In genomic region chr3:101448765-101449164, GRCm38 (mm10) we compare ENCODE assay signal across 14 mouse cellular contexts.
DNase-seq lines count a peak whose midpoint lies in the region; ATAC-seq and TF ChIP-seq lines count a peak whose summit lies in the region.
"Had no signal": no experiment of that assay in that cellular context is flagged by ENCODE, and none has a peak within 500 bp of the region (broad histone marks: within the 10 kb centered on the region; RNA-seq: fewer than 3 reads in every experiment).

No protein-coding gene starts in this region.

- peaks cover 55% of the 10 kb centered on the region for H3K36me3 ChIP-seq in limb, embryonic 14.5 days (ENCODE audit: control insufficient read depth, insufficient read depth, low read length)
- H3K36me3 ChIP-seq in limb, embryonic 10.5 days: peaks cover 97% of the 10 kb centered on the region

- no peak overlapping the region for H3K9ac ChIP-seq in limb, embryonic 14.5 days (ENCODE audit: low read depth, low read length, severe bottlenecking)
- H3K9ac ChIP-seq: limb, embryonic 13.5 days had no signal

- no peaks in the 10 kb centered on the region for H3K27me3 ChIP-seq in limb, embryonic 14.5 days (ENCODE audit: control insufficient read depth, insufficient read depth, low read length)
- H3K27me3 ChIP-seq in limb, embryonic 10.5 days (ENCODE audit: low read depth, poor library complexity, severe bottlenecking): no peaks in the 10 kb centered on the region
- H3K27me3 ChIP-seq: limb, embryonic 13.5 days had no signal

- no peak overlapping the region for H3K4me2 ChIP-seq in limb, embryonic 14.5 days (replicated peaks; ENCODE audit: low read depth, low read length, severe bottlenecking)
- H3K4me2 ChIP-seq: limb, embryonic 13.5 days had no signal

- no peak overlapping the region for H3K27ac ChIP-seq in limb, embryonic 14.5 days (replicated peaks; ENCODE audit: low read depth, low read length)
- H3K27ac ChIP-seq in limb, embryonic 10.5 days: no peak overlapping the region
- H3K27ac ChIP-seq in olfactory bulb, adult 2 months (ENCODE audit: insufficient read depth, low read depth, low read length): peak overlapping the region; percentile 96

- no peak for TF ChIP-seq POLR2A in limb, embryonic 14.5 days (IDR thresholded peaks at IDR 0.05; ENCODE audit: borderline replicate concordance, extremely low read depth, insufficient read depth, insufficient read length)
- no peak for TF ChIP-seq POLR2A in olfactory bulb, adult 2 months (IDR thresholded peaks at IDR 0.05; ENCODE audit: insufficient read depth, low read depth, low read length)

- WGBS in limb, embryonic 14.5 days: 48% methylated on average over 3 of the region's 3 CpGs
- WGBS in limb, embryonic 10.5 days: 84% methylated on average over 3 of the region's 3 CpGs
- 34% methylated on average over 3 of the region's 3 CpGs for WGBS in olfactory bulb, adult 2 months

- H3K4me1 ChIP-seq in limb, embryonic 14.5 days (ENCODE audit: control insufficient read depth, insufficient read depth, low read length): no peaks in the 10 kb centered on the region
- H3K4me1 ChIP-seq in limb, embryonic 10.5 days: peaks cover 11% of the 10 kb centered on the region; the same call in 1 of the 2 replicates
- peaks cover 61% of the 10 kb centered on the region for H3K4me1 ChIP-seq in olfactory bulb, adult 2 months (ENCODE audit: control insufficient read depth, insufficient read depth, low read length)

- TF ChIP-seq CTCF in olfactory bulb, adult 2 months (IDR thresholded peaks at IDR 0.05; ENCODE audit: insufficient read depth, low read depth, low read length): no peak

- DNase-seq in limb, embryonic 14.5 days (ENCODE audit: low spot score): peak; percentile 23
- no peak for DNase-seq in limb, embryonic 10.5 days (ENCODE audit: low spot score)
- DNase-seq in brain, embryonic 18.5 days (ENCODE audit: low read depth, low spot score): peak; percentile 37
- peak; percentile 38 to 73 for DNase-seq in layer of hippocampus, postnatal 14 days (ENCODE audit: low spot score in 2 of 2)
- DNase-seq in T-cell, adult 2 months (ENCODE audit: low spot score): no peak
- no peak for DNase-seq in spleen, postnatal 36 days (ENCODE audit: low spot score in 2 of 2)
- DNase-seq: heart, adult 11 months; kidney, adult 8-10 months had no signal

- ATAC-seq in limb, embryonic 14.5 days (ENCODE audit: low FRiP score, low read depth): no peak
- no peak for ATAC-seq in megakaryocyte progenitor cell, adult 5-6 weeks (replicated peaks; ENCODE audit: poor library complexity)
- ATAC-seq: lung, postnatal 0 days had no signal

- H3K9me3 ChIP-seq in limb, embryonic 14.5 days (ENCODE audit: control insufficient read depth, low read length): no peaks in the 10 kb centered on the region
- H3K9me3 ChIP-seq in limb, embryonic 10.5 days (replicated peaks): no peaks in the 10 kb centered on the region
- H3K9me3 ChIP-seq: hindbrain, embryonic 10.5 days; limb, embryonic 13.5 days had no signal

- H3K4me3 ChIP-seq in limb, embryonic 14.5 days (replicated peaks; ENCODE audit: low read length): no peak overlapping the region
- no peak overlapping the region for H3K4me3 ChIP-seq in limb, embryonic 10.5 days
- no peak overlapping the region for H3K4me3 ChIP-seq in olfactory bulb, adult 2 months (ENCODE audit: insufficient read depth, low read depth, low read length)
- H3K4me3 ChIP-seq: erythroblast, embryonic 14.5 days; hindbrain, embryonic 10.5 days; limb, embryonic 13.5 days had no signal

Comparison
In these comparisons a context has a peak if more than half of its experiments do, and no peak if none do; other contexts are left out.
1. DNase-seq: peak in limb, embryonic 14.5 days (single experiment), brain, embryonic 18.5 days (single experiment) and layer of hippocampus, postnatal 14 days (2 of 2); none in limb, embryonic 10.5 days (single experiment), T-cell, adult 2 months (single experiment) and spleen, postnatal 36 days (0 of 2).